Mouse (Mus musculus): ENCODE results near the gene Galnt4.

- TF ChIP-seq GATA1 (IDR thresholded peaks at IDR 0.05; ENCODE audit: borderline replicate concordance, low read length): no peak
- TF ChIP-seq FLI1 (IDR thresholded peaks at IDR 0.05; ENCODE audit: low read length): no peak
Measured at GRCm38 (mm10) chr10:99115471-99116236, 7.7 kb downstream of the Galnt4 start.

Data from megakaryocyte, embryonic 14.5 days (primary cell).